Mouse (Mus musculus) heart, postnatal 36 days (tissue): ENCODE data around the gene Gm960. TPM values are rescaled to one million over a fixed set of nuclear protein-coding genes. Genes with fewer than 3 reads are reported as not detected.

Experiments used
- DNase-seq, 2 experiments: peaks; one replicate each; pipeline ENCODE4 v3.0.0; 2021 to 2022
- intact Hi-C: fragments of 180-260 bp; cut with DNase I; formaldehyde crosslinking; loops from one replicate; pipeline ENCODE4 v1.15.1; 2025
- total RNA-seq, 2 experiments: library from RNA; stranded (reverse); gene quantifications; 2 replicates each; pipeline ENCODE4 v1.2.3; 2021

Gene Gm960
- total RNA-seq, 2 experiments from 2014 or later: not detected

GRCm38 (mm10) chr19:4712156-4712780 is 13.8 kb upstream of the Gm960 start:
- no peak for DNase-seq
- intact Hi-C loops: no loop called here

- intact Hi-C loops: no loop called here
- no peak for DNase-seq
Observed at GRCm38 (mm10) chr19:4711601-4712155, 13.2 kb upstream of the Gm960 start.

- intact Hi-C loops: no loop called here
- no peak for DNase-seq
Observed at GRCm38 (mm10) chr19:4711098-4711600, 12.7 kb upstream of the Gm960 start, which contains the start of gene Sptbn2. Gene Sptbn2, plus strand, starts transcription at chr19:4711167.

- intact Hi-C loops: no loop called here
- DNase-seq: no peak
Observed at GRCm38 (mm10) chr19:4708765-4709164, 10.3 kb upstream of the Gm960 start.

- DNase-seq: no peak
- intact Hi-C loops: no loop called here
Observed at GRCm38 (mm10) chr19:4701221-4701620, 2.8 kb upstream of the Gm960 start.

GRCm38 (mm10) chr19:4700656-4701055 is 2.2 kb upstream of the Gm960 start:
- intact Hi-C loops: no loop called here

GRCm38 (mm10) chr19:4699821-4700220 is 1.4 kb upstream of the Gm960 start:
- no peak for DNase-seq
- intact Hi-C loops: no loop called here

More at GRCm38 (mm10) chr19:4700656-4701055, 2.2 kb upstream of the Gm960 start:
- no peak for DNase-seq

GRCm38 (mm10) chr19:4698856-4699255 is 388 bp upstream of the Gm960 start:
- intact Hi-C loops: no loop called here

GRCm38 (mm10) chr19:4697721-4698120 is 747 bp downstream of the Gm960 start:
- intact Hi-C loops: no loop called here
- DNase-seq: no peak

More at GRCm38 (mm10) chr19:4698856-4699255, 388 bp upstream of the Gm960 start:
- no peak for DNase-seq

GRCm38 (mm10) chr19:4697121-4697520 is 1.3 kb downstream of the Gm960 start:
- DNase-seq: no peak
- intact Hi-C loops: no loop called here

- intact Hi-C loops: no loop called here
- DNase-seq: no peak
Observed at GRCm38 (mm10) chr19:4694346-4694745, 4.1 kb downstream of the Gm960 start.

GRCm38 (mm10) chr19:4672401-4672800 is 26.1 kb downstream of the Gm960 start:
- no peak for DNase-seq
- intact Hi-C loops: no loop called here

- intact Hi-C loops: no loop called here
- DNase-seq: no peak
Observed at GRCm38 (mm10) chr19:4670776-4671175, 27.7 kb downstream of the Gm960 start.

- DNase-seq: no peak
- intact Hi-C loops: no loop called here
Observed at GRCm38 (mm10) chr19:4666815-4667214, 31.7 kb downstream of the Gm960 start.

- intact Hi-C loops: no loop called here
- DNase-seq: no peak
Observed at GRCm38 (mm10) chr19:4658156-4658555, 40.3 kb downstream of the Gm960 start.

GRCm38 (mm10) chr19:4646917-4647492 is 51.5 kb downstream of the Gm960 start:
- intact Hi-C loops: no loop called here
- no peak for DNase-seq

GRCm38 (mm10) chr19:4644271-4644670 is 54.2 kb downstream of the Gm960 start:
- no peak for DNase-seq
- intact Hi-C loops: no loop called here

GRCm38 (mm10) chr19:4635986-4636385 is 62.5 kb downstream of the Gm960 start:
- intact Hi-C loops: no loop called here
- no peak for DNase-seq

- intact Hi-C loops: loop anchor here (1.0 to 5.0 kb wide), 4 partner anchors 111 to 338 kb away; partner anchors contain the start of gene 2010003K11Rik
- DNase-seq: peak; percentile 52 to 70
Observed at GRCm38 (mm10) chr19:4628819-4629218, 69.6 kb downstream of the Gm960 start.

GRCm38 (mm10) chr19:4625829-4626535 is 72.5 kb downstream of the Gm960 start:
- no peak for DNase-seq

More at GRCm38 (mm10) chr19:4625829-4626535, 72.5 kb downstream of the Gm960 start:
- intact Hi-C loops: loop anchor here (5.0 kb wide), 2 partner anchors 129 to 341 kb away; partner anchors contain the start of gene 2010003K11Rik
